Mouse (Mus musculus) embryonic facial prominence, embryonic 12.5 days (tissue): ENCODE results near the gene B3gnt8. TPM values are rescaled to one million over a fixed set of nuclear protein-coding genes. Genes with fewer than 3 reads are reported as not detected.
A peak's percentile ranks its signal among the peaks of the same experiment; 100 is the strongest.

Source experiments
- ATAC-seq: fragments of 200-750 bp; cut with Nextera tagmentation; 2 replicates; pipeline ENCODE4 v1.8.0; 2017; ENCODE audit not compliant: insufficient number of reproducible peaks, insufficient read depth, low FRiP score, low TSS enrichment
- H3K27ac ChIP-seq: fragments of 300-500 bp; sonication (generic); 2 replicates; pipeline ENCODE4 v1.5.1; 2016; ENCODE audit warnings: mild to moderate bottlenecking
- H3K27me3 ChIP-seq: fragments of 300-500 bp; sonication (generic); 2 replicates; pipeline ENCODE4 v1.6.1; 2016; ENCODE audit warnings: mild to moderate bottlenecking, moderate library complexity
- H3K36me3 ChIP-seq: fragments of 300-500 bp; sonication (generic); 2 replicates; pipeline ENCODE4 v1.6.1; 2016; ENCODE audit warnings: mild to moderate bottlenecking
- H3K4me1 ChIP-seq: fragments of 300-500 bp; sonication (generic); 2 replicates; pipeline ENCODE4 v1.6.1; 2016
- H3K4me2 ChIP-seq: fragments of 300-500 bp; sonication (generic); replicated peaks from 2 replicates; pipeline ENCODE4 v1.6.1; 2016; ENCODE audit warnings: mild to moderate bottlenecking, moderate library complexity
- H3K4me3 ChIP-seq: fragments of 300-500 bp; sonication (generic); 2 replicates; pipeline ENCODE4 v1.5.1; 2016; ENCODE audit warnings: mild to moderate bottlenecking
- H3K9ac ChIP-seq: fragments of 300-500 bp; sonication (generic); 2 replicates; pipeline ENCODE4 v1.6.1; 2016; ENCODE audit warnings: mild to moderate bottlenecking, moderate library complexity
- H3K9me3 ChIP-seq: fragments of 300-500 bp; sonication (generic); 2 replicates; pipeline ENCODE4 v1.6.1; 2016; ENCODE audit warnings: mild to moderate bottlenecking, moderate library complexity
- WGBS: fragments of 180-500 bp; shearing (Covaris S2); methylation state at CpG from one replicate; pipeline ENCODE4 v1.1.7; 2016; 5-methylcytosine and 5-hydroxymethylcytosine counted together
- polyA plus RNA-seq: library from polyadenylated mRNA; unstranded; fragments of >200 nt; fragmentation: Nextera tagmentation; extraction: Ambion mirVana; gene quantifications from 2 replicates; pipeline ENCODE4 v1.2.1, GENCODE M21; 2016

The B3gnt8 gene
- polyA plus RNA-seq, 1 experiment from 2014 or later: 3.6 TPM

DNA sequence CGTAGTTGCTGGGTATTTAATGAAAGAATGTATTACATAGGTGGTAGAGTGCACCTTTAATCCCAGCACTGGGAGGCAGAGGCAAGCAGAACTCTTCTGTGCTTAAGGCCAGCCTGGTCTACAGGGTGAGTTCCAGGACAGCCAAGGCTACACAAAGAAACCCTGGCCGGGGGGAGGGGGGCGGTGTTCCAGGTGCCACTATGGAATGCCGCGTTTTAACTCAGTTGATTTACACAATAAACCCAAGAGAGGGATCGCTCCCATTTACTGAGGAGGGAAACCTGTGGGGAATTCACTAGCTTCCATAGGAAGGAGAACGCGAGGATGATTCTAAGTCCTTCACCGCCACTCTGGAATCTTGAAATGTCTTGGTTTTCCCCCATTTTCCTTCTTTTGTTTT, 43.2 kb downstream of the B3gnt8 start:
- H3K27ac ChIP-seq: no peak overlapping the region
- H3K4me2 ChIP-seq: no peak overlapping the region
- no peak for ATAC-seq
- H3K4me1 ChIP-seq: no peaks in the 10 kb centered on the region
- no peak overlapping the region for H3K9ac ChIP-seq
- 82% methylated on average over 9 of the region's 9 CpGs for WGBS
- no peaks in the 10 kb centered on the region for H3K9me3 ChIP-seq
- H3K27me3 ChIP-seq: peaks cover 17% of the 10 kb centered on the region
- H3K4me3 ChIP-seq: no peak overlapping the region
- peaks cover 38% of the 10 kb centered on the region for H3K36me3 ChIP-seq

DNA sequence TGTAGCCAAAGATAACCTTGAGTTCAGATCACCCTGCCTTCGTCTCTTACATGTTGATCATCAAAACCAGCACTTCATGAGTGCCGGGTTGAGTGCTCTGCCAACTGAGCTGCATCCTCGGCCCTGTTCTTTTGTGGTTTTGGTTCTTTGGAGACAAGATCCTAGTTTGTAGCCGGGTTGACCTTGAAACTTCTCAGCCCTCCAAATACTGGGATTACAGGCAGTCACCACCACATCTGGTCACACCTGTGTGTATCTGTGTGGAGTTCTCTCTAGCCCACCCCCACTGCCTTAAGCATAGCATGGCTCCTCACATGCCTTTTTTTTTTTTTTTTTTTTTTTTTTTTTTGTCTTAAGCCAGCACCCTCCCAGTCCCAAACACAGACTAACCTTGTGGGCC, 43.6 kb downstream of the B3gnt8 start:
- no peak overlapping the region for H3K4me2 ChIP-seq
- H3K9ac ChIP-seq: no peak overlapping the region
- no peak overlapping the region for H3K4me3 ChIP-seq
- H3K27me3 ChIP-seq: peaks cover 22% of the 10 kb centered on the region
- H3K27ac ChIP-seq: no peak overlapping the region
- H3K36me3 ChIP-seq: peaks cover 38% of the 10 kb centered on the region
- WGBS: 94% methylated on average over 4 of the region's 4 CpGs
- H3K4me1 ChIP-seq: no peaks in the 10 kb centered on the region
- no peaks in the 10 kb centered on the region for H3K9me3 ChIP-seq
- ATAC-seq: no peak

DNA sequence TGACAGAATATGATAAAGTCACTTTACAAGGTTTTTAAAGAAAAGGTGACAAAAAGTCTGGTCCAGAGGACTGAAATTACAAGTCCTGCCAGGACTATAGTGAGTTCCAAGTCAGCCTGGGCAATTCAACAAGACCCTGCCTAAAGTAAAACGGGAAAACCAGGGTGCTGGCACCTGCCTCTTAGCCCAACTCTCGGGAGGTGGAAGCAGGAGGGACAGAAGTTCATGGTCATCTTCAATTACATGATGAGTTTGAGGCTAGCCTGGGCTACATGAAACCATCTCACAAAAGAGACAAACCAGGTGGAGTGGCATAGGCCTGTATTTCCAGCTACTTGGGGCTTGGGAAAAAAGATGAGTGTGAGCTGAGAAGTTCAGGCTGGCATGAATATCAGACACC, 45.2 kb downstream of the B3gnt8 start:
- H3K27ac ChIP-seq: no peak overlapping the region
- H3K27me3 ChIP-seq: peaks cover 35% of the 10 kb centered on the region
- peaks cover 26% of the 10 kb centered on the region for H3K36me3 ChIP-seq
- no peaks in the 10 kb centered on the region for H3K9me3 ChIP-seq
- H3K9ac ChIP-seq: no peak overlapping the region
- ATAC-seq: no peak
- H3K4me1 ChIP-seq: no peaks in the 10 kb centered on the region
- H3K4me2 ChIP-seq: no peak overlapping the region
- 78% methylated on average over 2 of the region's 2 CpGs for WGBS
- no peak overlapping the region for H3K4me3 ChIP-seq

DNA sequence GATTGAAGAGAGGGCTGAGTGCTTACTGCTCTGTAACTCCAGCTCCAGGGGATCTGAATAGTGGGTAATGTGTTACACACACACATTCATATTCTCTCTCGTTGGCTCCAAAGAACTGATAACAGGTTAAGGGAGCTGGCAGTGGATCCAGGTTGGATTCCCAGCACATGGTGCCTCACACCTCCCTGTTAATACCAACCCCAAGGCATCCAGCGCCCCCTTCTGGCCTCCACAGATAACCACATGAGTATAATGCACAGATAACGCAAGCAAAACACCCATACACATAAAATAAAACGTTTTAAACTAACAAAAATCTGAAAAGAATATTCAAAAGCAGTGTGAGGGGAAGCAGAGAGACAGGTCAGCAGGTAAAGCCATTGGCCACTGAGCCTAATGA, 46.0 kb downstream of the B3gnt8 start:
- no peaks in the 10 kb centered on the region for H3K4me1 ChIP-seq
- peaks cover 21% of the 10 kb centered on the region; the same call in 1 of the 2 replicates for H3K36me3 ChIP-seq
- no peak for ATAC-seq
- WGBS: 51% methylated on average over 4 of the region's 4 CpGs
- H3K27ac ChIP-seq: no peak overlapping the region
- H3K4me2 ChIP-seq: no peak overlapping the region
- no peaks in the 10 kb centered on the region for H3K9me3 ChIP-seq
- peaks cover 35% of the 10 kb centered on the region for H3K27me3 ChIP-seq
- H3K4me3 ChIP-seq: no peak overlapping the region
- H3K9ac ChIP-seq: no peak overlapping the region

DNA sequence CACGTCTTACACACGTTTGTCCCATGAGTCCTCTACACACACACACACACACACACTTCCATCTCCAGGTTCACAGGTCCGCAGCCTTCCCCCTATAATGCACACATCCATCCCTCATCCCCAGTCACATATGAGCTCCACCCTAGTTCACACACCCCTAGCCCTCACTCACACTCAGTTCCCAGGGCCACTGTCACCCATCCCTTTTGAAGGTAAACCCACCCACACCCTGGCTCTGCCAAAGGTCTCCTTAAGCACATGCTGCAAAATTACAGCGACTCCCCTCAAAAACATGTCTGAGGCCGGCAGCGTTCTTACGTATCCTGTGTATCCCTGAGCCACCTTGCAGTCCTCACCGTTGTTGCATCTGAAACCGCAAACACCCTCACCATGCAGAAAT, 47.8 kb downstream of the B3gnt8 start:
- Histone ChIP-seq H3K4me1 (no peaks in the 10 kb centered on the region), H3K9me3 (no peaks in the 10 kb centered on the region), H3K27ac (no peak overlapping the region), H3K27me3 (peaks cover 40% of the 10 kb centered on the region), H3K4me3 (peak overlapping the region; percentile 25), H3K4me2 (peak overlapping the region; percentile 53; the same call in 1 of the 2 replicates), H3K9ac (no peak overlapping the region), H3K36me3 (0 out of 2 replicates have a peak, but pooled peaks cover 2% of the 10 kb centered on the region)
- no peak for ATAC-seq
- 33% methylated on average over 9 of the region's 9 CpGs for WGBS

DNA sequence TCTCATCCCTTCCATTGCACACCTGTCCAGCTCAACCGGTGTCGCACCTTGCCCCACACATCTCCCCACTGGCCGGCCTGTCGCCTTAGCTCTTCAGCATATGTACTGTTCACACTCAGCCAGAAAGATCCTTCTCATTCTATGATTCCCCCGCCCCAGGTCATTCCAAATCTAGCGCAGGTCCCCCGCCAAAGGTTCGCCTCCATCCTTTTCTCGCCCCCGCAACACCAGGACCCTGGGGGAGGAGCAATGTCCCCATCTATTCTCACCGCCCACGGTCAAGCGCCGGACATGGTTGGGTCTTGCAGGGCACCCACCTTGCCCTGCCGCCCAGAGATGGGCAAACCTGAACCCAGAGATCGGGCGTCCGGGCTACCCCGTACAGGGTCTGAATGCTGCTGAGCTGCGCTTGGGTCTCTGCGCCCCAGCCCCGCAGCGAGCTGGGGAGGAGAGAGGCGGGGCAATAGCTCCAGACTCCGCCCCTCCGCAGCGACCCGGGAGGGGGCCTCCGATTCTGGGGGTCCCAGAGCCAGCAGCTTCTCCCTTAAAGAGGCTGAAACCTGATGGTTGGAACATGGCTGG, 48.4 kb downstream of the B3gnt8 start, which contains the start of gene Tmem91:
Gene Tmem91 (minus strand): TSS at position 448 of the 582 bp plus-strand sequence.
- Histone ChIP-seq H3K27ac (no peak within 1 kb of the TSS), H3K4me1 (no peaks in the 10 kb centered on the region), H3K4me2 (peak within 1 kb of the TSS; percentile 53), H3K36me3 (no peaks in the 10 kb centered on the region), H3K9ac (no peak within 1 kb of the TSS), H3K4me3 (peak within 1 kb of the TSS; percentile 25), H3K27me3 (peaks cover 40% of the 10 kb centered on the region), H3K9me3 (no peaks in the 10 kb centered on the region)
- 2% methylated on average over 29 of the region's 29 CpGs for WGBS
- no peak for ATAC-seq

DNA sequence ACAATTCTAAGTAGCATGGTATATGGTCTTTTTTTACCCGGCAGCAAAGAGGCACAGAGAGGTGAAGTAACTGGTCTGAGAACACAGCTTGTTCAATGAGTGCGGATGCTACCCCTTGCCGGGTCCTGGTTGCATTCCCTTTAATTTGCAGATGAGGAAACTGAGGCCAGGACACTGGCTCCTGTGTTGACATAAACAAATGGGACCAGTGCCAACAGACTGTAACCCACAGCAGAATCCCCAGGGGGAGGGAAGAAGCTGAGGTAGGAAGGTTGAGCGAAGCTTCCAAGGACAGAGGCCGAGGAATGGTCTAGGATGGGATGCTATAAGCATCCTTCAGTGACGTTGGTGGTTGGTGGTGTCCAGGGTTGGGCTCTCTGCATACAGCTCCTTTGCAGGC, 49.0 kb downstream of the B3gnt8 start:
- H3K4me2 ChIP-seq: no peak overlapping the region
- no peak for ATAC-seq
- H3K4me1 ChIP-seq: 0 out of 2 replicates have a peak, but pooled peaks cover 5% of the 10 kb centered on the region
- H3K36me3 ChIP-seq: no peaks in the 10 kb centered on the region
- H3K4me3 ChIP-seq: 0 out of 2 replicates have a peak overlapping the region, but pooled peaks have one; percentile 25
- no peak overlapping the region for H3K9ac ChIP-seq
- H3K27me3 ChIP-seq: peaks cover 40% of the 10 kb centered on the region
- H3K9me3 ChIP-seq: no peaks in the 10 kb centered on the region
- no peak overlapping the region for H3K27ac ChIP-seq
- WGBS: 38% methylated on average over 6 of the region's 6 CpGs

DNA sequence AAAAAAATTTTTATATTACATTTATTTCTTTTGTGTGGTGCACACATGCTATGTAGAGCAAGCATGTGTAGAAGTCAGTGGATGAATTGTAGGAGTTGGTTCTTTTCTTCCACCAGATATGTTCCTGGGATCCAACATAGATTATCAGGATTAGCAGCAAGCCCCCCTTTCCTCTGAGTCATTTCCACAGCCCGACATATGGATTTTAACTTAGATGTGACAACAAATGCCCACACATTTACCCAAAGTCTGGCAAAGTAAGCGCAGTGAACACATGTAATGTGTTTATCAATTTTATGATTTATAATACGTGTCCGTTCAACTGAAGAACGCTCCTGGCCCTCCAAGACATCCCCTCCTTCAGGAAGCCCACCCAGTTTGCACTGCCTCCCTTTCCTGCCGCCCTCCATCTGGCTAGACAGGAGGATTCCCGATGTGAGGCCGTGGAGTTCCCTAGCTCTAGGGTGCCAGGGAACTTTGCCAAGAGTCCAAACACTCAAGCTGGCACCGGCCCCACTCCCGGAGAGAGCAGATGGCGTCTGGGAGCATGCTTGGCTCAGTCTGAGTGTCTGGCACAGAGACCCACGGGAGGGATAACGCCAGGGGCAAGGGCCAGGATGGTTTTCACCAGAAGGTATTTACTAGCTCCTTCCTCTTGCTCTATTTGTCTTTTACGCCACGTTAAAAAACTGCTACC, 49.8 kb downstream of the B3gnt8 start:
- 81% methylated on average over 15 of the region's 15 CpGs for WGBS
- H3K4me2 ChIP-seq: no peak overlapping the region
- peaks cover 8% of the 10 kb centered on the region; the same call in 1 of the 2 replicates for H3K4me1 ChIP-seq
- ATAC-seq: no peak
- H3K27me3 ChIP-seq: peaks cover 40% of the 10 kb centered on the region
- H3K4me3 ChIP-seq: no peak overlapping the region
- no peak overlapping the region for H3K9ac ChIP-seq
- no peaks in the 10 kb centered on the region for H3K36me3 ChIP-seq
- no peak overlapping the region for H3K27ac ChIP-seq
- no peaks in the 10 kb centered on the region for H3K9me3 ChIP-seq

DNA sequence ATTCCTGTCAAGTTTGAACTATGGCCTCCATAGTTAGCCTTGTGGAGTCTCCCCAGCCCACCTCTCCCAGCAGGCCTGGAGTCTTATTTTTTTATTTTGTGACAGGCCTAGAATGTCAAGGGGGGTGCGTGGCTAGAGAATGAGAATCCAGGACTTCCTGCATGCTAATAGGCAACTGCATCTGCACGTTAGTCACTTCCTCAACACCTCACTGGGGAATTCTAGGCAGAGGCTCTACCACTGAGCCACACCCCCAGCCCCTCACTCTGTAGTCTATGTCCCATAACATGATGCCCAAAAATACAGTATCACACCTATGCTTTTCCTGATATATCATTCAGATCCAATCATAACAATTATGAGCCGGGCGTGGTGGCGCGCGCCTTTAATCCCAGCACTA, 50.6 kb downstream of the B3gnt8 start:
- H3K36me3 ChIP-seq: no peaks in the 10 kb centered on the region
- WGBS: 90% methylated on average over 7 of the region's 7 CpGs
- ATAC-seq: no peak
- no peak overlapping the region for H3K4me2 ChIP-seq
- no peak overlapping the region for H3K4me3 ChIP-seq
- H3K27ac ChIP-seq: no peak overlapping the region
- H3K9me3 ChIP-seq: no peaks in the 10 kb centered on the region
- peaks cover 40% of the 10 kb centered on the region for H3K27me3 ChIP-seq
- H3K9ac ChIP-seq: no peak overlapping the region
- H3K4me1 ChIP-seq: peaks cover 11% of the 10 kb centered on the region; the same call in 1 of the 2 replicates

DNA sequence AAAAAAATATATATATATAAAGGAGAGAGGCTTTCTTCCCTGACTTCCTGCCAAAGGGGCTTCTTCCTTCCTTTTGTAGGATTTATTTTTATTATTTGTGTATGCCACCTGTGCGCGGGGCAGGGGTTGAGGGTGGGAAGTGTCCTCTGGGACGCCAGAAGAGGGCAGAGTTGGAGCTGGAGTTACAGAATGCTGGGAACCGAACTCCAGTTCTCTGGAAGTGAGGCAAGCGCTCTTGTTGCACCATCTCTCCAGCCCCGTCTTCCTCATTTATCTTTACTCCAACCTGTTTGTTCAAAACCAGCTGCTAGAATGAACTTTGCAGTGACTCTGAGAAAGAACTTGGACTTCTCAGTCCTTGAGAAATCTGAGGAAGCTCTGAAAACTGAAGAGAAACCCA, 53.5 kb downstream of the B3gnt8 start:
- Histone ChIP-seq H3K36me3 (0 out of 2 replicates have a peak, but pooled peaks cover 4% of the 10 kb centered on the region), H3K4me1 (peaks cover 11% of the 10 kb centered on the region; the same call in 1 of the 2 replicates), H3K9me3 (no peaks in the 10 kb centered on the region), H3K27ac (peak overlapping the region; percentile 92; the same call in 1 of the 2 replicates), H3K4me2 (peak overlapping the region; percentile 56), H3K27me3 (peaks cover 19% of the 10 kb centered on the region), H3K9ac (peak overlapping the region; percentile 24; the same call in 1 of the 2 replicates), H3K4me3 (peak overlapping the region; percentile 56)
- WGBS: 11% methylated on average over 6 of the region's 6 CpGs
- no peak for ATAC-seq

DNA sequence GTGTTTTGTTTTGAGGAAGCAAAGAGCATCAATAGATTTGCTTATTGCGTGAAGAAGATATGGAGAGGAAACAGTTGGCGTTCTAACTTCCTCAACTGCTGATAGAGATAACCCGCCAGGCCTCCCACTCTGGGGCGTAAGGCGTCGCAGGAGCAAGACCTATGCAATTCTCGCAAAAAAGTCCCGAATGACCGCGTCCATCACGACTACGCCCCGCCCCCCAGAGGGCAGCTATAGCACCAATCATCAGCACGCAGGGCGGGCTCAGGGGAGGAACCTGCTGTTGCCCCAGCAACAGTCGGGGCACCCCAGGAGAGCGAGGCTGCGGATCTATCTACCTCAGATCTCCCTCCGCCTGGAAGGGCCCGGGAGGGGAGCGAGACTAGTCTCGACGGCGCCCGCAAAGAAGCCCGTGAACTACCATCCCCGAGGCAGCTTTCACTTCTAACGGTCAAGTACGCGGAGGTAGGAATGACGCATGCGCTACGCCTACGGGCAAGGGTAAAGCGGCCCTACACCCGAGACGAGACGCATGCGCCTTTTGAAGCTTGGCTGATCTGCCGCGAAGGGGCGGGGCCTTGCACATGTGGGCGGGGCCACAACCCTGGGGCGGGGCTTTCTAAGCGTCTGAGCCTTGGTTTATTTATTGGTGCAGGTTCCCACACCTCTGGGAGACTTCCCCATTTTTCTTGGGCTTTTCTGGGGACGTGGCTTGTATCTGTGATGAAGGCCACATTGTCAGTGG, 54.2 kb downstream of the B3gnt8 start, which contains the start of gene B9d2:
Gene B9d2 (plus strand): TSS at position 267 of the 745 bp plus-strand sequence.
- Histone ChIP-seq H3K9ac (peak within 1 kb of the TSS; percentile 42; the same call in 1 of the 2 replicates), H3K27me3 (peaks cover 18% of the 10 kb centered on the region), H3K36me3 (0 out of 2 replicates have a peak, but pooled peaks cover 4% of the 10 kb centered on the region), H3K4me1 (peaks cover 11% of the 10 kb centered on the region; the same call in 1 of the 2 replicates), H3K4me3 (peak within 1 kb of the TSS; percentile 56), H3K4me2 (peak within 1 kb of the TSS; percentile 56), H3K9me3 (no peaks in the 10 kb centered on the region), H3K27ac (peak within 1 kb of the TSS; percentile 92)
- WGBS: under 1% methylated on average over 46 of the region's 46 CpGs
- peak; percentile 93 for ATAC-seq
